Mouse (Mus musculus): ENCODE measurements at regions not wholly inside any gene's neighbourhood (a gene's known extent, or its start where the extent isn't known, plus 50 kb on each side); places are given as distances from the start of the nearest gene placed in this dataset.
"Not testable (repeated sequence)": the region's sequence is repeated elsewhere in the genome, so short reads cannot be mapped to it uniquely, and the experiment has no call there.

- DNase-seq = no peak
Measured at GRCm38 (mm10) chr13:115911524-115912459, 397.7 kb downstream of the Isl1 start.

- DNase-seq = no peak
Measured at GRCm38 (mm10) chr13:115910866-115911449, 398.5 kb downstream of the Isl1 start.

- no peak for DNase-seq
Measured at GRCm38 (mm10) chr13:115880616-115881015, 428.9 kb downstream of the Isl1 start.

- no peak for DNase-seq
Measured at GRCm38 (mm10) chr13:115860480-115860879, 449.0 kb downstream of the Isl1 start.

GRCm38 (mm10) chr13:115856632-115857031 lies 452.9 kb downstream of the Isl1 start:
- no peak for DNase-seq

GRCm38 (mm10) chr13:115852689-115853356 lies 456.7 kb downstream of the Isl1 start:
- no peak for DNase-seq

- no peak for DNase-seq
Measured at GRCm38 (mm10) chr13:115843121-115843520, 466.4 kb downstream of the Isl1 start.

GRCm38 (mm10) chr13:115836203-115836768 lies 473.2 kb downstream of the Isl1 start:
- no peak for DNase-seq

- DNase-seq = no peak
Measured at GRCm38 (mm10) chr13:115825191-115825590, 484.3 kb downstream of the Isl1 start.

- no peak for DNase-seq
Measured at GRCm38 (mm10) chr13:115822527-115822926, 487.0 kb downstream of the Isl1 start.

- no peak for DNase-seq
Measured at GRCm38 (mm10) chr13:115814211-115814610, 495.3 kb downstream of the Isl1 start.

- DNase-seq = no peak
Measured at GRCm38 (mm10) chr13:115799294-115799693, 510.2 kb downstream of the Isl1 start.

GRCm38 (mm10) chr13:115751271-115751670 lies 558.2 kb downstream of the Isl1 start:
- no peak for DNase-seq

GRCm38 (mm10) chr13:115742080-115742479 lies 567.4 kb downstream of the Isl1 start:
- not testable (repeated sequence) for DNase-seq

- DNase-seq = no peak
Measured at GRCm38 (mm10) chr13:115727986-115728385, 581.5 kb downstream of the Isl1 start.

- no peak for DNase-seq
Measured at GRCm38 (mm10) chr13:115725356-115725952, 584.0 kb downstream of the Isl1 start.

- DNase-seq = peak; percentile 19
Measured at GRCm38 (mm10) chr13:115719276-115719675, 590.2 kb downstream of the Isl1 start.

- no peak for DNase-seq
Measured at GRCm38 (mm10) chr13:115718859-115719258, 590.6 kb downstream of the Isl1 start.

GRCm38 (mm10) chr13:115696197-115696596 lies 594.4 kb upstream of the Itga1 start:
- no peak for DNase-seq

GRCm38 (mm10) chr13:115687426-115687825 lies 585.7 kb upstream of the Itga1 start:
- DNase-seq = peak; percentile 11

- no peak for DNase-seq
Measured at GRCm38 (mm10) chr13:115679591-115679990, 577.8 kb upstream of the Itga1 start.

GRCm38 (mm10) chr13:115676836-115677235 lies 575.1 kb upstream of the Itga1 start:
- DNase-seq = no peak

Data from adrenal gland, adult 8-10 months (tissue).